Mouse (Mus musculus): Measurements from ENCODE around the gene Btbd19. TPM values are rescaled to one million over a fixed set of nuclear protein-coding genes. Genes with fewer than 3 reads are reported as not detected.

Btbd19 gene
- total and polyA plus RNA-seq, 2 experiments from 2014 or later = 5.4 to 7.8 TPM

GRCm38 (mm10) chr4:117148047-117148713 is 22.7 kb upstream of the Btbd19 start:
- no peaks in the 10 kb centered on the region for H3K27me3 ChIP-seq (ENCODE audit: insufficient read depth, low read length)
- no peak overlapping the region for H3K9ac ChIP-seq (replicated peaks; ENCODE audit: low read length)
- H3K4me3 ChIP-seq (ENCODE audit: low read length) = no peak overlapping the region
- peaks cover 16% of the 10 kb centered on the region; the same call in 1 of the 2 replicates for H3K36me3 ChIP-seq (ENCODE audit: insufficient read depth, low read length)
- H3K27ac ChIP-seq = no peak overlapping the region
- no peak for ATAC-seq
- 86% methylated on average over 18 of the region's 18 CpGs for WGBS
- no peaks in the 10 kb centered on the region for H3K9me3 ChIP-seq (ENCODE audit: low read length)
- TF ChIP-seq CTCF (IDR thresholded peaks at IDR 0.05; ENCODE audit: low read depth) = no peak
- H3K4me2 ChIP-seq (ENCODE audit: low read depth, low read length) = no peak overlapping the region
- DNase-seq (ENCODE audit: low spot score) = no peak
- no peaks in the 10 kb centered on the region for H3K4me1 ChIP-seq (ENCODE audit: insufficient read depth, low read length)

DNA sequence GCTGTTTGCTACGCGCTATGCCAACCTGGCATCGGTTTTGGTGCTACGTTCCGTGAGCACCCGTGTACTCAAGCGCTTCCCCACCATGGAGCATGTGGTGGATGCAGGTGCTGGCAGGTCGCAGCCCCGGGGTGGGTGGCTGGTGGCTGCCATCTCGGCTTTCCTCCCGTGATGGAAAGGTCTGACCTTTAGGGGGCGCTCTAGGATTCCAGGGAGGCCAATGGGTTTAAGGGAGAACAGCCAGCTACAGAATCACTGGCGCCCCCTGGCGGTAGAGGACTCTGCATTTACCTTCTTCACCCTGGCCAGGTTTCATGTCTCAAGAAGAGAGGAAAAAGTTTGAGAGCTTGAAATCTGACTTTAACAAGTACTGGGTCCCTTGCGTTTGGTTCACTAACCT is 20.7 kb upstream of the Btbd19 start:
- Histone ChIP-seq H3K27ac (no peak overlapping the region), H3K4me2 (ENCODE audit: low read depth, low read length) (no peak overlapping the region), H3K36me3 (ENCODE audit: insufficient read depth, low read length) (peaks cover 13% of the 10 kb centered on the region; the same call in 1 of the 2 replicates), H3K9ac (replicated peaks; ENCODE audit: low read length) (no peak overlapping the region), H3K9me3 (ENCODE audit: low read length) (no peaks in the 10 kb centered on the region), H3K4me3 (ENCODE audit: low read length) (no peak overlapping the region), H3K4me1 (ENCODE audit: insufficient read depth, low read length) (no peaks in the 10 kb centered on the region), H3K27me3 (ENCODE audit: insufficient read depth, low read length) (no peaks in the 10 kb centered on the region)
- peak; percentile 89 for TF ChIP-seq CTCF (IDR thresholded peaks at IDR 0.05; ENCODE audit: low read depth)
- 32% methylated on average over 15 of the region's 15 CpGs for WGBS
- ATAC-seq (peak; percentile 50), DNase-seq (ENCODE audit: low spot score) (peak; percentile 85)

GRCm38 (mm10) chr4:117145248-117145647 is 19.7 kb upstream of the Btbd19 start:
- Histone ChIP-seq H3K36me3 (ENCODE audit: insufficient read depth, low read length) (0 out of 2 replicates have a peak, but pooled peaks cover 5% of the 10 kb centered on the region), H3K4me2 (ENCODE audit: low read depth, low read length) (no peak overlapping the region), H3K4me3 (ENCODE audit: low read length) (no peak overlapping the region), H3K9me3 (ENCODE audit: low read length) (no peaks in the 10 kb centered on the region), H3K27ac (no peak overlapping the region), H3K27me3 (ENCODE audit: insufficient read depth, low read length) (no peaks in the 10 kb centered on the region), H3K9ac (replicated peaks; ENCODE audit: low read length) (no peak overlapping the region), H3K4me1 (ENCODE audit: insufficient read depth, low read length) (no peaks in the 10 kb centered on the region)
- no peak for ATAC-seq
- 94% methylated on average over 13 of the region's 13 CpGs for WGBS
- no peak for TF ChIP-seq CTCF (IDR thresholded peaks at IDR 0.05; ENCODE audit: low read depth)
- no peak for DNase-seq (ENCODE audit: low spot score)

DNA sequence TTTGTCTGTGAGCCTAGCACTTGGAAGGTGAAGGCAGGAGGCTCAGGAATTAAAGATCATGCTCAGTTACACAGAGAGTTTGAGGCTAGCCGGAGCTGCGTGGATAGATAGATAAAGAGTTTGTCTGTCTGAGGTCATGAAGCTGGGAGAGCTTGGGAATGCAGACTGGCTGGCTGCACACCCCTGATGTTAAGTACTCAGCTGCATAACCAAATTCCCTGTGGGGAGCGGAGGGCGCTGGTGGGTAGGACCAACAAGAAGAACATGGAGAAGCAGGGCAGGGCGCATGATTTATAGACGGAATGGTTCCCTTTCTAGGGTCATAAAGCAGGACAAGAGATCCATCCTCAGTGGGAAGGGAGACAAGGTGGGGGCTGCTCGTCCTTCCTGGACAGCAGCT is 17.5 kb upstream of the Btbd19 start:
- Histone ChIP-seq H3K36me3 (ENCODE audit: insufficient read depth, low read length) (no peaks in the 10 kb centered on the region), H3K9ac (replicated peaks; ENCODE audit: low read length) (no peak overlapping the region), H3K4me3 (ENCODE audit: low read length) (no peak overlapping the region), H3K9me3 (ENCODE audit: low read length) (no peaks in the 10 kb centered on the region), H3K27me3 (ENCODE audit: insufficient read depth, low read length) (no peaks in the 10 kb centered on the region), H3K27ac (no peak overlapping the region), H3K4me2 (ENCODE audit: low read depth, low read length) (no peak overlapping the region), H3K4me1 (ENCODE audit: insufficient read depth, low read length) (no peaks in the 10 kb centered on the region)
- ATAC-seq = no peak
- 61% methylated on average over 7 of the region's 7 CpGs for WGBS
- no peak for TF ChIP-seq CTCF (IDR thresholded peaks at IDR 0.05; ENCODE audit: low read depth)
- DNase-seq (ENCODE audit: low spot score) = no peak

- ATAC-seq (no peak), DNase-seq (ENCODE audit: low spot score) (peak; percentile 50)
- WGBS = 32% methylated on average over 4 of the region's 4 CpGs
These were observed 15.1 kb upstream of the Btbd19 start for GRCm38 (mm10) chr4:117140613-117141012.

DNA sequence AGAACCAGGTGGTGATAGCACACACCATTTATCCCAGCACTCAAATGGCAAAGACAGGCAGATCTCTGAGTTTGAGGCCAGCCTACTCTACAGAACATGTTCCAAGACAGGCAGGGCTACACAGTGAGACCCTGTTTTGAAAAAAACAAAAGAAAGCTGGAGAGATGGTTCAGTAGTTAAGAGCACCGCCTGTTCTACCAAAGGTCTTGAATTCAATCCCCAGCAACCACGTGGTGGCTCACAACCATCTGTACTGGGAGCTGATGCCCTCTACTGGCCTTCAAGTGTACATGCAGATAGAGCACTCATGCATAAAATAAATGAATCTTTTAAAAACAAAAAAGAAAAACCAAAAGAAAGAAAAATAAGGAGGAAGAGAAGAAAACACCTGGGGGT is 13.7 kb upstream of the Btbd19 start:
- H3K9me3 ChIP-seq (ENCODE audit: low read length) = no peaks in the 10 kb centered on the region
- ATAC-seq = peak; percentile 55; the same call in 1 of the 2 replicates
- peak; percentile 66 for DNase-seq (ENCODE audit: low spot score)

More at GRCm38 (mm10) chr4:117140613-117141012, 15.1 kb upstream of the Btbd19 start:
- H3K27ac ChIP-seq = no peak overlapping the region
- no peaks in the 10 kb centered on the region for H3K4me1 ChIP-seq (ENCODE audit: insufficient read depth, low read length)
- H3K4me2 ChIP-seq (ENCODE audit: low read depth, low read length) = no peak overlapping the region
- H3K9me3 ChIP-seq (ENCODE audit: low read length) = no peaks in the 10 kb centered on the region
- TF ChIP-seq CTCF (IDR thresholded peaks at IDR 0.05; ENCODE audit: low read depth) = peak; percentile 56
- no peaks in the 10 kb centered on the region for H3K36me3 ChIP-seq (ENCODE audit: insufficient read depth, low read length)
- no peaks in the 10 kb centered on the region for H3K27me3 ChIP-seq (ENCODE audit: insufficient read depth, low read length)
- H3K9ac ChIP-seq (replicated peaks; ENCODE audit: low read length) = no peak overlapping the region
- no peak overlapping the region for H3K4me3 ChIP-seq (ENCODE audit: low read length)

More for the DNA sequence above, 13.7 kb upstream of the Btbd19 start:
- WGBS = 1% methylated on average over 2 of the region's 2 CpGs
- H3K36me3 ChIP-seq (ENCODE audit: insufficient read depth, low read length) = no peaks in the 10 kb centered on the region
- H3K27ac ChIP-seq = no peak overlapping the region
- no peak overlapping the region for H3K4me2 ChIP-seq (ENCODE audit: low read depth, low read length)
- H3K27me3 ChIP-seq (ENCODE audit: insufficient read depth, low read length) = no peaks in the 10 kb centered on the region
- no peak overlapping the region for H3K4me3 ChIP-seq (ENCODE audit: low read length)
- H3K4me1 ChIP-seq (ENCODE audit: insufficient read depth, low read length) = no peaks in the 10 kb centered on the region
- TF ChIP-seq CTCF (IDR thresholded peaks at IDR 0.05; ENCODE audit: low read depth) = peak; percentile 77
- no peak overlapping the region for H3K9ac ChIP-seq (replicated peaks; ENCODE audit: low read length)

All from hindbrain, postnatal 0 days (tissue).